Mouse (Mus musculus): ENCODE measurements around the gene Plekhg6. TPM values are rescaled to one million over a fixed set of nuclear protein-coding genes. Genes with fewer than 3 reads are reported as not detected.

The Plekhg6 gene
- polyA plus RNA-seq, 1 experiment from 2014 or later: 0.12 TPM

Other genes starting within 250 kb of the Plekhg6 start
- gene Nop2, start 248.9 kb downstream of the Plekhg6 start, polyA plus RNA-seq (2014; fragmentation: Nextera tagmentation; extraction: Ambion mirVana): 65.4 and 70.3 TPM in 2 replicates
- gene Iffo1, start 235.6 kb downstream of the Plekhg6 start, polyA plus RNA-seq (2014; fragmentation: Nextera tagmentation; extraction: Ambion mirVana): 10.5 and 12.3 TPM in 2 replicates
- 2,700 and 2,872 TPM in 2 replicates for gene Gapdh, start 214.3 kb downstream of the Plekhg6 start, polyA plus RNA-seq (2014; fragmentation: Nextera tagmentation; extraction: Ambion mirVana)
- gene Ncapd2, start 189.1 kb downstream of the Plekhg6 start, polyA plus RNA-seq (2014; fragmentation: Nextera tagmentation; extraction: Ambion mirVana): 225 and 271 TPM in 2 replicates
- gene Mrpl51, start 189.0 kb downstream of the Plekhg6 start, polyA plus RNA-seq (2014; fragmentation: Nextera tagmentation; extraction: Ambion mirVana): 195 and 197 TPM in 2 replicates
- 1.9 and 2.1 TPM in 2 replicates for gene Vamp1, start 165.2 kb downstream of the Plekhg6 start, polyA plus RNA-seq (2014; fragmentation: Nextera tagmentation; extraction: Ambion mirVana)
- 1.1 and 1.8 TPM in 2 replicates for gene Tapbpl, start 148.9 kb downstream of the Plekhg6 start, polyA plus RNA-seq (2014; fragmentation: Nextera tagmentation; extraction: Ambion mirVana)
- 1.3 and 2.3 TPM in 2 replicates for gene Cd27, start 143.8 kb downstream of the Plekhg6 start, polyA plus RNA-seq (2014; fragmentation: Nextera tagmentation; extraction: Ambion mirVana)
- gene Tuba3a, start 94.8 kb downstream of the Plekhg6 start, polyA plus RNA-seq (2014; fragmentation: Nextera tagmentation; extraction: Ambion mirVana): not detected in 2 replicates
- 15.6 and 16.6 TPM in 2 replicates for gene Ltbr, start 66.9 kb downstream of the Plekhg6 start, polyA plus RNA-seq (2014; fragmentation: Nextera tagmentation; extraction: Ambion mirVana)
- gene Scnn1a, start 60.1 kb downstream of the Plekhg6 start, polyA plus RNA-seq (2014; fragmentation: Nextera tagmentation; extraction: Ambion mirVana): 0.21 and 0.28 TPM in 2 replicates
- gene Tnfrsf1a, start 31.4 kb downstream of the Plekhg6 start, polyA plus RNA-seq (2014; fragmentation: Nextera tagmentation; extraction: Ambion mirVana): 24.0 and 25.9 TPM in 2 replicates
- gene Cd9, start 114.0 kb upstream of the Plekhg6 start, polyA plus RNA-seq (2014; fragmentation: Nextera tagmentation; extraction: Ambion mirVana): 40.5 and 47.4 TPM in 2 replicates
- 9.0 and 11.7 TPM in 2 replicates for gene Vwf, start 166.0 kb upstream of the Plekhg6 start, polyA plus RNA-seq (2014; fragmentation: Nextera tagmentation; extraction: Ambion mirVana)